Mouse (Mus musculus): ENCODE data around the gene Hoxb3.

Hoxb3 gene

GRCm38 (mm10) chr11:96341701-96342575 lies 18.8 kb downstream of the Hoxb3 start:
- no peak for DNase-seq

- DNase-seq = no peak
These were observed 19.4 kb downstream of the Hoxb3 start for GRCm38 (mm10) chr11:96342576-96342930.

GRCm38 (mm10) chr11:96343206-96343745 lies 20.1 kb downstream of the Hoxb3 start:
- no peak for DNase-seq

- no peak for DNase-seq
These were observed 21.1 kb downstream of the Hoxb3 start for GRCm38 (mm10) chr11:96344061-96344877.

GRCm38 (mm10) chr11:96344878-96345159 lies 21.7 kb downstream of the Hoxb3 start:
- DNase-seq = no peak

- no peak for DNase-seq
These were observed 22.2 kb downstream of the Hoxb3 start for GRCm38 (mm10) chr11:96345220-96345892.

GRCm38 (mm10) chr11:96345893-96346806 lies 23.0 kb downstream of the Hoxb3 start:
- no peak for DNase-seq

- no peak for DNase-seq
These were observed 23.9 kb downstream of the Hoxb3 start for GRCm38 (mm10) chr11:96346916-96347520.

GRCm38 (mm10) chr11:96347717-96348116 lies 24.6 kb downstream of the Hoxb3 start:
- no peak for DNase-seq

GRCm38 (mm10) chr11:96348141-96348928 lies 25.2 kb downstream of the Hoxb3 start:
- no peak for DNase-seq

GRCm38 (mm10) chr11:96348988-96349387 lies 25.9 kb downstream of the Hoxb3 start:
- DNase-seq = no peak

- no peak for DNase-seq
These were observed 26.6 kb downstream of the Hoxb3 start for GRCm38 (mm10) chr11:96349491-96350340.

GRCm38 (mm10) chr11:96350341-96350624 lies 27.2 kb downstream of the Hoxb3 start, which contains the start of gene Hoxb2:
Hoxb2 (plus strand) TSS chr11:96350525.
- DNase-seq = no peak

GRCm38 (mm10) chr11:96350791-96351190 lies 27.7 kb downstream of the Hoxb3 start:
- no peak for DNase-seq

- no peak for DNase-seq
These were observed 28.2 kb downstream of the Hoxb3 start for GRCm38 (mm10) chr11:96351312-96351711.

- no peak for DNase-seq
These were observed 28.7 kb downstream of the Hoxb3 start for GRCm38 (mm10) chr11:96351831-96352230.

- DNase-seq = no peak
These were observed 29.8 kb downstream of the Hoxb3 start for GRCm38 (mm10) chr11:96352691-96353521.

- no peak for DNase-seq
These were observed 30.4 kb downstream of the Hoxb3 start for GRCm38 (mm10) chr11:96353522-96353841.

GRCm38 (mm10) chr11:96353939-96354338 lies 30.8 kb downstream of the Hoxb3 start:
- no peak for DNase-seq

Data from cerebellum, postnatal 36 days (tissue).